Mouse (Mus musculus) spleen, adult 2 months (tissue): ENCODE data around the gene Phykpl.

Source experiments
- CTCF ChIP-seq: fragments of 200-500 bp; IDR thresholded peaks from 2 replicates; pipeline ENCODE4 v1.5.1; 2011; ENCODE audit warnings: mild to moderate bottlenecking, inconsistent platforms; ENCODE audit not compliant: insufficient read depth, insufficient read length, insufficient replicate concordance; ENCODE audit errors: extremely low read depth
- POLR2A ChIP-seq: fragments of 200-500 bp; IDR thresholded peaks from 2 replicates; pipeline ENCODE4 v1.6.1; 2011; ENCODE audit warnings: low read depth, low read length, inconsistent platforms

- no peak for TF ChIP-seq CTCF
- no peak for TF ChIP-seq POLR2A
Observed at GRCm38 (mm10) chr11:51576454-51576853, 8.1 kb upstream of the Phykpl start.
